Mouse (Mus musculus): ENCODE results near the gene Dnajc17. TPM values are rescaled to one million over a fixed set of nuclear protein-coding genes. Genes with fewer than 3 reads are reported as not detected.

Gene Dnajc17
- polyA plus RNA-seq, 2 experiments = 18.0 to 33.1 TPM

DNA sequence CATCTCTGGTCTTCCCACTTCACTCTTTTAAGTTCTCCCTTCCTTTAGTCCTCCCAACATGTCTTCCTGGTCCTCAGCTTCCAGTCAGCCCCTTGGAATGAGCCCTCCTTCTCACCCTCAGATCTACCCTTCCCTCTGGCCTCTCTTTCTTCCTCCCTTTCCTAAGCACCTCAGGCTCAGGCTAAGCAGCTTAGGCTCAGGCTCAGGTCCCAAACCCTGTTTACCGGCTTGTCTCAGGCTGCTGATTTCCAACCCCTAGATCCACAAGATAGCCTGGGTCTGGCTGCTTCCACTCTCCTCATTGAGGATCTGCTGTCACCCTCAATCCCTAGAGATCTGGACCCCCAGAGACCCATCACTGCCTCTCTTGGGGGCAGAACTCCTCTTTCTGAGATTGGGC lies 10.5 kb downstream of the Dnajc17 start:
- Histone ChIP-seq H3K27ac (replicated peaks; ENCODE audit: low read depth, low read length) (no peak overlapping the region), H3K36me3 (ENCODE audit: control insufficient read depth, insufficient read depth, low read length) (no peaks in the 10 kb centered on the region), H3K4me2 (replicated peaks; ENCODE audit: low read depth, low read length, severe bottlenecking) (no peak overlapping the region), H3K9ac (ENCODE audit: low read depth, low read length, severe bottlenecking) (0 out of 2 replicates have a peak overlapping the region, but pooled peaks have one; percentile 4), H3K9me3 (ENCODE audit: control insufficient read depth, low read length) (no peaks in the 10 kb centered on the region), H3K4me3 (replicated peaks; ENCODE audit: low read length) (no peak overlapping the region), H3K4me1 (ENCODE audit: control insufficient read depth, insufficient read depth, low read length) (peaks cover 17% of the 10 kb centered on the region), H3K27me3 (ENCODE audit: control insufficient read depth, insufficient read depth, low read length) (no peaks in the 10 kb centered on the region)
- TF ChIP-seq POLR2A (IDR thresholded peaks at IDR 0.05; ENCODE audit: borderline replicate concordance, extremely low read depth, insufficient read depth, insufficient read length) = no peak
- WGBS = 33% methylated on average over 1 of the region's 1 CpGs
- DNase-seq (ENCODE audit: low spot score) = no peak
- ATAC-seq (ENCODE audit: low FRiP score, low read depth) = no peak

DNA sequence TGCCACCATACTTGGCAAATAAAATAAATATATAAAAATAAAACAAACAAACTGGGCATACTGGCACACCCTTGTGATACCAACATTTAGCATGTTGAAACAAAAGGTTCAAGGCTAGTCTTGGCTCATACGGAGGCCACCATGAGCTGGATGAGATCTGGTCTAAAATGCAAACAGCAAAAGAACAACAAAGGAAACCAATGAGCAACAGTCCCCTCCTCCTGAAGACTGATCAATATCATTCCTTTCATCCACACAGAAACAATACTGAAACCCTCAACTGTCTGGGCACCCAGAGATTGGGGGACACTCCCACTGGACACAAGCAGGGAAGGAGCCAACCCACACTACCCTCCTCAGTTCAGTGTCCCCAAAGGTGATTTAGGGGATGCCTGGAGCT lies 11.1 kb downstream of the Dnajc17 start:
- 89% methylated on average over 1 of the region's 1 CpGs for WGBS
- no peaks in the 10 kb centered on the region for H3K27me3 ChIP-seq (ENCODE audit: control insufficient read depth, insufficient read depth, low read length)
- no peak overlapping the region for H3K27ac ChIP-seq (replicated peaks; ENCODE audit: low read depth, low read length)
- ATAC-seq (ENCODE audit: low FRiP score, low read depth) = no peak
- no peak overlapping the region for H3K4me2 ChIP-seq (replicated peaks; ENCODE audit: low read depth, low read length, severe bottlenecking)
- H3K4me3 ChIP-seq (replicated peaks; ENCODE audit: low read length) = no peak overlapping the region
- H3K9ac ChIP-seq (ENCODE audit: low read depth, low read length, severe bottlenecking) = no peak overlapping the region
- H3K9me3 ChIP-seq (ENCODE audit: control insufficient read depth, low read length) = no peaks in the 10 kb centered on the region
- no peaks in the 10 kb centered on the region for H3K36me3 ChIP-seq (ENCODE audit: control insufficient read depth, insufficient read depth, low read length)
- TF ChIP-seq POLR2A (IDR thresholded peaks at IDR 0.05; ENCODE audit: borderline replicate concordance, extremely low read depth, insufficient read depth, insufficient read length) = no peak
- H3K4me1 ChIP-seq (ENCODE audit: control insufficient read depth, insufficient read depth, low read length) = peaks cover 17% of the 10 kb centered on the region
- no peak for DNase-seq (ENCODE audit: low spot score)

DNA sequence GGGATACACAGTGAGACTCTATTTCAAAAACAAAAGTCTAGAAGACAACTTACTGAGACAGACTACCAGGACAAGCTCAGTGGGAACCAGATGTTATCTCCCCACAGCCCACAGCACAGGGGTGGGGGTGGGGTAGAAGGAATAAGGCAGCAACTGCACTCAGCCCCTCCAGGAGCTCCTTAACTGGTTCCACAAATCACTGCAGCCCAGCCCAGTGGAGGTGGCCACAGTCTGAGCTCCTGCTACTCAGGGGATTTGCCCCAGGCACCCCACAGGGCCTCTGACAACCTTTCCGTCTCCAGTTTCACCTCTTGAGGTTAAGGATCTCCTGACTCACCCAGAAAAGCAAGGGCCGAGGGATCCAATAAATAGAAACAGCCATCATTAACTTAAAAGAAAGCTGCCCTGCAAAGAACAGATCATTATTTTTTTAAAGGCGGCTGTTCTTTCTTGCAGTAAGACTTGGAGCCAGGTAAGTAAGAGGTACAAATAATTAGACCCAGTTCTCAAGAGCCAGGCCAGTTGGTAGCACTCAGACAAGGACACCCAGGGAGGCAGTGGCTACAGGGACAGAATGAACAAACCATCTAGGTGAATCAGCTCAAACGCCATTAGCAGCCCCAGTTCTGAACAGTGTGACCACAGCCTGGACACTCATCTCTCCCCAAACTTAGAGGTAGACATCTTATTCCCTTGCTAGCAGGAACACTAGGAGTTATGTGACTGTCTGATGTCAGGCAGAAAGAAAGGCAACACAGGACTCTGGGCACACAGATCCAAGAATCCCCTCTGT lies 12.1 kb downstream of the Dnajc17 start:
- 12% methylated on average over 4 of the region's 4 CpGs for WGBS
- H3K4me1 ChIP-seq (ENCODE audit: control insufficient read depth, insufficient read depth, low read length) = peaks cover 17% of the 10 kb centered on the region
- no peak overlapping the region for H3K9ac ChIP-seq (ENCODE audit: low read depth, low read length, severe bottlenecking)
- DNase-seq (ENCODE audit: low spot score) (peak; percentile 16), ATAC-seq (ENCODE audit: low FRiP score, low read depth) (no peak)
- H3K36me3 ChIP-seq (ENCODE audit: control insufficient read depth, insufficient read depth, low read length) = no peaks in the 10 kb centered on the region
- H3K4me3 ChIP-seq (replicated peaks; ENCODE audit: low read length) = no peak overlapping the region
- TF ChIP-seq POLR2A (IDR thresholded peaks at IDR 0.05; ENCODE audit: borderline replicate concordance, extremely low read depth, insufficient read depth, insufficient read length) = no peak
- no peaks in the 10 kb centered on the region for H3K27me3 ChIP-seq (ENCODE audit: control insufficient read depth, insufficient read depth, low read length)
- H3K4me2 ChIP-seq (replicated peaks; ENCODE audit: low read depth, low read length, severe bottlenecking) = no peak overlapping the region
- H3K9me3 ChIP-seq (ENCODE audit: control insufficient read depth, low read length) = no peaks in the 10 kb centered on the region
- H3K27ac ChIP-seq (replicated peaks; ENCODE audit: low read depth, low read length) = peak overlapping the region; percentile 41; the same call in 1 of the 2 replicates

DNA sequence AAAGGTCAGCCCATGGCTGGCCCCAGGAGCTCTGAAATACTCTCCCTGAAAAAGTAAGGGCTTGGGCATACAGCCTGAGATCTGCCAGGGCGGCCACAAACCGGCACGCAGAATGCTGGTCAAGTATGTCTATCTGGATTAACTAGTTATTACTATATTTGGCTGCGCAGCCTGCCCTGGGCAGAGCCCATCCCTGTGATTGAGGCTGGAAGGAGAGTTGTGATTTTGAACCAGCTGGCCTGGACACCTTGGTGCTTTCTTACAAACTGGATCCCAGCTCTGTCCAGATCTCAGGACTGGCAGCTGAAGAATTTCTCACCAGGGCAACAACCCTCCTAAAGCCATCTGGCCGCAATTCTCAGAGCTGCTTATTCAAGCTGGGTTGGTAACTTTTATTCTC lies 14.5 kb downstream of the Dnajc17 start:
- TF ChIP-seq POLR2A (IDR thresholded peaks at IDR 0.05; ENCODE audit: borderline replicate concordance, extremely low read depth, insufficient read depth, insufficient read length) = no peak
- H3K27ac ChIP-seq (replicated peaks; ENCODE audit: low read depth, low read length) = no peak overlapping the region
- peaks cover 19% of the 10 kb centered on the region for H3K4me1 ChIP-seq (ENCODE audit: control insufficient read depth, insufficient read depth, low read length)
- H3K4me2 ChIP-seq (replicated peaks; ENCODE audit: low read depth, low read length, severe bottlenecking) = no peak overlapping the region
- H3K9ac ChIP-seq (ENCODE audit: low read depth, low read length, severe bottlenecking) = no peak overlapping the region
- H3K9me3 ChIP-seq (ENCODE audit: control insufficient read depth, low read length) = no peaks in the 10 kb centered on the region
- no peaks in the 10 kb centered on the region for H3K27me3 ChIP-seq (ENCODE audit: control insufficient read depth, insufficient read depth, low read length)
- DNase-seq (ENCODE audit: low spot score) (no peak), ATAC-seq (ENCODE audit: low FRiP score, low read depth) (no peak)
- no peaks in the 10 kb centered on the region for H3K36me3 ChIP-seq (ENCODE audit: control insufficient read depth, insufficient read depth, low read length)
- WGBS = 71% methylated on average over 5 of the region's 5 CpGs
- no peak overlapping the region for H3K4me3 ChIP-seq (replicated peaks; ENCODE audit: low read length)

DNA sequence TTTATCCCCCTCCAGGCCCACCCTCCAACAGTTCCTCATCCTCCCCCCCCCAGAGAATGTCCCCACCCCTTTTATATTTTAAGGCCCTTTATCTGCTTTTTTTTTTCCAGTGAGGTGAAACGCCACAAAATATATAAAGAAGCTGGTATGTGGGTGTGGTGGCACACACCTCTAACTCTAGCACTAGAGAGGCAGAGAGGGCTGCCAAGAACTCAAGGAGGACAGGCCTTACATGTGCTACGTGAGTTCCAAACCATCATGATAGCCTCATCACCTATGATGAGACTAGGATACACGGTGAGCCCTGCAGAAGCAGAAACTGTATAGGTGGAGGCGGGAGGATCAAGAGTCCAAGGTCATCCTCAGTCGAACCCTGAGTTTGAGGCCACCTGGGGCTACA lies 17.6 kb downstream of the Dnajc17 start:
- H3K9ac ChIP-seq (ENCODE audit: low read depth, low read length, severe bottlenecking) = no peak overlapping the region
- H3K4me3 ChIP-seq (replicated peaks; ENCODE audit: low read length) = no peak overlapping the region
- H3K9me3 ChIP-seq (ENCODE audit: control insufficient read depth, low read length) = no peaks in the 10 kb centered on the region
- TF ChIP-seq POLR2A (IDR thresholded peaks at IDR 0.05; ENCODE audit: borderline replicate concordance, extremely low read depth, insufficient read depth, insufficient read length) = no peak
- no peak overlapping the region for H3K4me2 ChIP-seq (replicated peaks; ENCODE audit: low read depth, low read length, severe bottlenecking)
- no peaks in the 10 kb centered on the region for H3K27me3 ChIP-seq (ENCODE audit: control insufficient read depth, insufficient read depth, low read length)
- H3K4me1 ChIP-seq (ENCODE audit: control insufficient read depth, insufficient read depth, low read length) = 0 out of 2 replicates have a peak, but pooled peaks cover 3% of the 10 kb centered on the region
- H3K36me3 ChIP-seq (ENCODE audit: control insufficient read depth, insufficient read depth, low read length) = peaks cover 6% of the 10 kb centered on the region
- DNase-seq (ENCODE audit: low spot score) (no peak), ATAC-seq (ENCODE audit: low FRiP score, low read depth) (no peak)
- 88% methylated on average over 5 of the region's 5 CpGs for WGBS
- no peak overlapping the region for H3K27ac ChIP-seq (replicated peaks; ENCODE audit: low read depth, low read length)

Data from limb, embryonic 14.5 days (tissue).